Mouse (Mus musculus): ENCODE data around the gene Serpinc1.

GRCm38 (mm10) chr1:160968643-160969042 is 9.7 kb upstream of the Serpinc1 start:
- no peak for TF ChIP-seq CTCF (IDR thresholded peaks at IDR 0.05; ENCODE audit: low read depth, low read length)
- TF ChIP-seq GATA1 (IDR thresholded peaks at IDR 0.05; ENCODE audit: borderline replicate concordance, low read length) = no peak
- TF ChIP-seq TAL1 (conservative IDR thresholded peaks at IDR 0.05; ENCODE audit: low read depth, low read length) = no peak

Measured in G1E (cell line).